Mouse (Mus musculus) erythroblast, embryonic 14.5 days (primary cell): ENCODE data around the gene Nr1h4. TPM values are rescaled to one million over a fixed set of nuclear protein-coding genes. Genes with fewer than 3 reads are reported as not detected.

Experiments
- H3K27me3 ChIP-seq: 2 replicates; pipeline ENCODE4 v1.6.1; 2012; ENCODE audit warnings: inconsistent platforms; ENCODE audit not compliant: control insufficient read depth
- H3K36me3 ChIP-seq: 2 replicates; pipeline ENCODE4 v1.6.1; 2012; ENCODE audit warnings: mild to moderate bottlenecking, inconsistent platforms; ENCODE audit not compliant: control insufficient read depth
- H3K4me1 ChIP-seq: 2 replicates; pipeline ENCODE4 v1.6.1; 2012; ENCODE audit warnings: inconsistent platforms; ENCODE audit not compliant: control insufficient read depth
- H3K4me3 ChIP-seq: replicated peaks from 2 replicates; pipeline ENCODE3; 2012; ENCODE audit warnings: moderate library complexity, mild to moderate bottlenecking, inconsistent platforms
- H3K9me3 ChIP-seq: 2 replicates; pipeline ENCODE4 v1.6.1; 2012; ENCODE audit warnings: low read length, inconsistent platforms, mixed read lengths; ENCODE audit not compliant: control insufficient read depth
- GATA1 ChIP-seq: IDR thresholded peaks from 2 replicates; pipeline ENCODE4 v1.6.1; 2012; ENCODE audit warnings: low read length, inconsistent platforms, mixed read lengths
- TAL1 ChIP-seq: IDR thresholded peaks from 3 replicates; pipeline ENCODE4 v1.6.1; 2012; ENCODE audit warnings: low read length, inconsistent platforms, mixed read lengths
- polyA plus RNA-seq: library from polyadenylated mRNA; stranded (reverse); fragments of >175 nt; gene quantifications from 2 replicates; pipeline ENCODE4 v1.2.3, GENCODE M21; 2012

Gene Nr1h4
- polyA plus RNA-seq, 1 experiment: not detected

GRCm38 (mm10) chr10:89443115-89443622 lies 90.2 kb downstream of the Nr1h4 start:
- Histone ChIP-seq H3K36me3 (peaks cover 25% of the 10 kb centered on the region), H3K9me3 (no peaks in the 10 kb centered on the region), H3K4me3 (peak overlapping the region; percentile 98), H3K27me3 (no peaks in the 10 kb centered on the region), H3K4me1 (peaks cover 39% of the 10 kb centered on the region)
- no peak for TF ChIP-seq TAL1
- TF ChIP-seq GATA1: no peak

- no peaks in the 10 kb centered on the region for H3K27me3 ChIP-seq
- peak overlapping the region; percentile 98 for H3K4me3 ChIP-seq
- H3K36me3 ChIP-seq: peaks cover 30% of the 10 kb centered on the region
- TF ChIP-seq TAL1: no peak
- no peak for TF ChIP-seq GATA1
- peaks cover 41% of the 10 kb centered on the region for H3K4me1 ChIP-seq
- H3K9me3 ChIP-seq: no peaks in the 10 kb centered on the region
Observed at GRCm38 (mm10) chr10:89442640-89443039, 90.7 kb downstream of the Nr1h4 start.

- Histone ChIP-seq H3K36me3 (peaks cover 37% of the 10 kb centered on the region), H3K27me3 (no peaks in the 10 kb centered on the region), H3K4me3 (peak overlapping the region; percentile 25), H3K4me1 (peaks cover 41% of the 10 kb centered on the region), H3K9me3 (no peaks in the 10 kb centered on the region)
- TF ChIP-seq TAL1 (no peak), GATA1 (no peak)
Observed at GRCm38 (mm10) chr10:89441961-89442360, 91.4 kb downstream of the Nr1h4 start.

- Histone ChIP-seq H3K9me3 (no peaks in the 10 kb centered on the region), H3K36me3 (peaks cover 62% of the 10 kb centered on the region), H3K4me3 (no peak overlapping the region), H3K4me1 (peaks cover 40% of the 10 kb centered on the region), H3K27me3 (no peaks in the 10 kb centered on the region)
- no peak for TF ChIP-seq TAL1
- no peak for TF ChIP-seq GATA1
Observed at GRCm38 (mm10) chr10:89439380-89439779, 94.0 kb downstream of the Nr1h4 start.

GRCm38 (mm10) chr10:89437996-89438395 lies 95.4 kb downstream of the Nr1h4 start:
- Histone ChIP-seq H3K4me3 (no peak overlapping the region), H3K27me3 (no peaks in the 10 kb centered on the region), H3K4me1 (peaks cover 29% of the 10 kb centered on the region), H3K36me3 (peaks cover 74% of the 10 kb centered on the region), H3K9me3 (no peaks in the 10 kb centered on the region)
- no peak for TF ChIP-seq GATA1
- TF ChIP-seq TAL1: no peak

GRCm38 (mm10) chr10:89437472-89437871 lies 95.9 kb downstream of the Nr1h4 start:
- Histone ChIP-seq H3K9me3 (no peaks in the 10 kb centered on the region), H3K4me1 (peaks cover 28% of the 10 kb centered on the region), H3K27me3 (no peaks in the 10 kb centered on the region), H3K4me3 (no peak overlapping the region), H3K36me3 (peaks cover 78% of the 10 kb centered on the region)
- TF ChIP-seq TAL1: no peak
- no peak for TF ChIP-seq GATA1

- peaks cover 19% of the 10 kb centered on the region for H3K4me1 ChIP-seq
- TF ChIP-seq TAL1 (no peak), GATA1 (no peak)
- no peaks in the 10 kb centered on the region for H3K9me3 ChIP-seq
- H3K36me3 ChIP-seq: peaks cover 83% of the 10 kb centered on the region
- no peaks in the 10 kb centered on the region for H3K27me3 ChIP-seq
- no peak overlapping the region for H3K4me3 ChIP-seq
Observed at GRCm38 (mm10) chr10:89435920-89436319, 97.5 kb downstream of the Nr1h4 start.

- peaks cover 19% of the 10 kb centered on the region for H3K4me1 ChIP-seq
- H3K9me3 ChIP-seq: no peaks in the 10 kb centered on the region
- H3K27me3 ChIP-seq: no peaks in the 10 kb centered on the region
- TF ChIP-seq TAL1: no peak
- no peak for TF ChIP-seq GATA1
- H3K4me3 ChIP-seq: no peak overlapping the region
- H3K36me3 ChIP-seq: peaks cover 83% of the 10 kb centered on the region
Observed at GRCm38 (mm10) chr10:89435413-89435812, 98.0 kb downstream of the Nr1h4 start.

GRCm38 (mm10) chr10:89434509-89435210 lies 98.7 kb downstream of the Nr1h4 start:
- H3K4me3 ChIP-seq: no peak overlapping the region
- H3K27me3 ChIP-seq: no peaks in the 10 kb centered on the region
- peaks cover 86% of the 10 kb centered on the region for H3K36me3 ChIP-seq
- no peaks in the 10 kb centered on the region for H3K9me3 ChIP-seq
- H3K4me1 ChIP-seq: peaks cover 15% of the 10 kb centered on the region
- TF ChIP-seq TAL1 (no peak), GATA1 (no peak)
